Mouse (Mus musculus) cortical plate, adult 2 months (tissue): ENCODE results near the gene Noto.

Source experiments
- CTCF ChIP-seq: fragments of 200-500 bp; IDR thresholded peaks from 2 replicates; pipeline ENCODE4 v1.5.1; 2011; ENCODE audit warnings: mild to moderate bottlenecking, control low read depth, low read length; ENCODE audit not compliant: insufficient read depth; ENCODE audit errors: extremely low read depth
- POLR2A ChIP-seq: fragments of 200-500 bp; IDR thresholded peaks from 2 replicates; pipeline ENCODE4 v1.6.1; 2011; ENCODE audit warnings: mild to moderate bottlenecking, low read length, control low read depth; ENCODE audit not compliant: insufficient read depth; ENCODE audit errors: extremely low read depth

GRCm38 (mm10) chr6:85381648-85382020 lies 42.1 kb upstream of the Noto start:
- TF ChIP-seq POLR2A (no peak), CTCF (no peak)
